In the genomic region with DNA sequence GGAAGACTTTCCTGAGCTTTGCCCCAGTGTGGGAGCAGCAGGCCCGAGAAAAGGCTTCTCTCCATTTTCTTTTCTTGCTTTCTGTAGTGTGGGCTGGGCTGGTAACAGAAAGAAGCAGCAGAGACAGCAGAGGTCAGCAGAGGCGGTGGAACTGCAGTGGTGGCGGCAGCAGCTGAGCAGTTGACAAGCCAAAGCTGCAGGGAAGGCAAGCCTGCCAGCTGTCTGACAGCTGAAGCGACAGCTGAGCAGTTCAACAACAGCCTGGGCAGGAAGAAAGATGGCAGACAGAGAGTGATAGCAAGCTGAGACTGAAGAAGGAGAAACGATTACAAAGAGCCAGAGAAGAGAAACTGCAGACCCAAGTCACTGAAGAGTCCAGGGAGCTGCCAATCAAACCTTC, we compare ENCODE assay signal across 13 mouse cellular contexts. TPM values are rescaled to one million over a fixed set of nuclear protein-coding genes. Genes with fewer than 3 reads are reported as not detected.
A peak's percentile ranks its signal among the peaks of the same experiment; 100 is the strongest.
DNase-seq lines count a peak whose midpoint lies in the region; ATAC-seq lines count a peak whose summit lies in the region.
"Had no signal": no experiment of that assay in that cellular context is flagged by ENCODE, and none has a peak within 500 bp of the region (broad histone marks: within the 10 kb centered on the region; RNA-seq: fewer than 3 reads in every experiment).

No protein-coding gene starts in this region.

- ATAC-seq in kidney, embryonic 14.5 days (ENCODE audit: low FRiP score, low TSS enrichment), result no peak
- no peak for ATAC-seq in heart, embryonic 14.5 days (ENCODE audit: insufficient number of reproducible peaks, insufficient read depth, low FRiP score, low read depth)
- no peak for ATAC-seq in frontal cortex, adult (ENCODE audit: low TSS enrichment)
- ATAC-seq: activated CD4-positive, CD25-positive, alpha-beta regulatory T cell, adult 4 months had no signal

- H3K27ac ChIP-seq in kidney, embryonic 14.5 days (ENCODE audit: low read depth, low read length), result no peak overlapping the region
- peak overlapping the region; percentile 24 to 48; a peak in 2 of 4 replicates for H3K27ac ChIP-seq in heart, embryonic 14.5 days (replicated peaks in 1 of 2; ENCODE audit: control insufficient read depth in 1 of 2, insufficient read depth in 1 of 2, low read depth in 2 of 2, low read length in 2 of 2)
- H3K27ac ChIP-seq: embryonic facial prominence, embryonic 13.5 days; limb, embryonic 12.5 days had no signal

- DNase-seq in kidney, postnatal 14 days, result peak; percentile 54
- DNase-seq in gastrocnemius, adult 18-20 months (ENCODE audit: low spot score), result peak; percentile 67
- peak; percentile 74 for DNase-seq in lung, postnatal 10 days
- no peak for DNase-seq in neural tube, embryonic 10.5 days (ENCODE audit: extremely low spot score, low spot score)
- DNase-seq: cerebellum, adult 11 months; kidney, postnatal 25 days; right cerebral cortex, postnatal 25 days had no signal

- no peak overlapping the region for H3K9ac ChIP-seq in kidney, embryonic 14.5 days (ENCODE audit: low read depth, low read length)
- H3K9ac ChIP-seq in heart, embryonic 14.5 days (ENCODE audit: low read length), result no peak overlapping the region
- H3K9ac ChIP-seq: embryonic facial prominence, embryonic 13.5 days; limb, embryonic 12.5 days had no signal

- H3K27me3 ChIP-seq in kidney, embryonic 14.5 days (ENCODE audit: control insufficient read depth, insufficient read depth, low read length), result no peaks in the 10 kb centered on the region
- no peaks in the 10 kb centered on the region for H3K27me3 ChIP-seq in heart, embryonic 14.5 days (ENCODE audit: control insufficient read depth, insufficient read depth, low read length)
- H3K27me3 ChIP-seq: embryonic facial prominence, embryonic 13.5 days; limb, embryonic 12.5 days had no signal

- H3K36me3 ChIP-seq in kidney, embryonic 14.5 days (ENCODE audit: control insufficient read depth, insufficient read depth, low read length), result 0 out of 2 replicates have a peak, but pooled peaks cover 6% of the 10 kb centered on the region
- peaks cover 23% of the 10 kb centered on the region for H3K36me3 ChIP-seq in heart, embryonic 14.5 days (ENCODE audit: control insufficient read depth, insufficient read depth, low read length)

- no peaks in the 10 kb centered on the region for H3K9me3 ChIP-seq in kidney, embryonic 14.5 days (ENCODE audit: control insufficient read depth, low read length)
- H3K9me3 ChIP-seq in heart, embryonic 14.5 days (ENCODE audit: control insufficient read depth, low read length), result no peaks in the 10 kb centered on the region
- H3K9me3 ChIP-seq: embryonic facial prominence, embryonic 13.5 days; limb, embryonic 12.5 days had no signal

- 77% methylated on average over 5 of the region's 5 CpGs for WGBS in kidney, embryonic 14.5 days
- WGBS in heart, embryonic 14.5 days, result 37% methylated on average over 5 of the region's 5 CpGs

- H3K4me2 ChIP-seq in kidney, embryonic 14.5 days (replicated peaks; ENCODE audit: low read depth, low read length), result no peak overlapping the region
- no peak overlapping the region for H3K4me2 ChIP-seq in heart, embryonic 14.5 days (ENCODE audit: low read length)
- H3K4me2 ChIP-seq: embryonic facial prominence, embryonic 13.5 days; limb, embryonic 12.5 days had no signal

- H3K4me3 ChIP-seq in kidney, embryonic 14.5 days (ENCODE audit: low read length), result no peak overlapping the region
- H3K4me3 ChIP-seq in heart, embryonic 14.5 days (ENCODE audit: control insufficient read depth in 1 of 2, insufficient read depth in 1 of 2, low read depth in 1 of 2, low read length in 2 of 2), result no peak overlapping the region
- H3K4me3 ChIP-seq: embryonic facial prominence, embryonic 13.5 days; limb, embryonic 12.5 days had no signal

- peaks cover 7% of the 10 kb centered on the region for H3K4me1 ChIP-seq in kidney, embryonic 14.5 days (ENCODE audit: control insufficient read depth, insufficient read depth, low read length)
- peaks cover 7 to 27% of the 10 kb centered on the region in 2 experiments; a peak in 3 of 4 replicates for H3K4me1 ChIP-seq in heart, embryonic 14.5 days (ENCODE audit: control insufficient read depth in 2 of 2, insufficient read depth in 2 of 2, low read length in 2 of 2)

RNA-seq across cellular contexts. Expression of a gene that starts 2.1 kb away (rescaled TPM):
- polyA plus RNA-seq in kidney, embryonic 14.5 days (2014; fragmentation: Nextera tagmentation; extraction: Ambion mirVana), result 2.3 and 3.6 TPM in 2 replicates
- total RNA-seq in gastrocnemius, adult 18-20 months (2021), result 1 to 10 TPM; 6.9 to 7.2 TPM
- 4.6 and 4.9 TPM in 2 replicates for polyA plus RNA-seq in heart, embryonic 14.5 days (2014; fragmentation: Nextera tagmentation; extraction: Ambion mirVana)

RNA-seq across cellular contexts. Expression of a gene that starts 21.6 kb away (rescaled TPM):
- 0.11 and 0.28 TPM in 2 replicates for polyA plus RNA-seq in kidney, embryonic 14.5 days (2014; fragmentation: Nextera tagmentation; extraction: Ambion mirVana)
- under 1 TPM; 0.23 to 0.33 TPM for total RNA-seq in gastrocnemius, adult 18-20 months (2021)
- 0.23 and 0.39 TPM in 2 replicates for polyA plus RNA-seq in heart, embryonic 14.5 days (2014; fragmentation: Nextera tagmentation; extraction: Ambion mirVana)
- polyA plus RNA-seq: activated CD4-positive, CD25-positive, alpha-beta regulatory T cell, adult 4 months had no signal

RNA-seq across cellular contexts. Expression of a gene that starts 25.2 kb away (rescaled TPM):
- 0.33 and 0.51 TPM in 2 replicates for polyA plus RNA-seq in kidney, embryonic 14.5 days (2014; fragmentation: Nextera tagmentation; extraction: Ambion mirVana)
- 1,000 to 10,000 TPM; 1,684 to 1,873 TPM for total RNA-seq in gastrocnemius, adult 18-20 months (2021)
- polyA plus RNA-seq in heart, embryonic 14.5 days (2014; fragmentation: Nextera tagmentation; extraction: Ambion mirVana), result 69.1 and 69.4 TPM in 2 replicates
- polyA plus RNA-seq: activated CD4-positive, CD25-positive, alpha-beta regulatory T cell, adult 4 months had no signal

RNA-seq across cellular contexts. Expression of a gene that starts 30.6 kb away (rescaled TPM):
- 132 and 149 TPM in 2 replicates for polyA plus RNA-seq in kidney, embryonic 14.5 days (2014; fragmentation: Nextera tagmentation; extraction: Ambion mirVana)
- total RNA-seq in gastrocnemius, adult 18-20 months (2021), result 10 to 100 TPM; 32.9 to 38.0 TPM
- polyA plus RNA-seq in heart, embryonic 14.5 days (2014; fragmentation: Nextera tagmentation; extraction: Ambion mirVana), result 133 and 136 TPM in 2 replicates

RNA-seq across cellular contexts. Expression of a gene that starts 40.9 kb away (rescaled TPM):
- polyA plus RNA-seq in kidney, embryonic 14.5 days (2014; fragmentation: Nextera tagmentation; extraction: Ambion mirVana), result 113 and 128 TPM in 2 replicates
- 10 to 100 TPM; 57.0 to 65.8 TPM for total RNA-seq in gastrocnemius, adult 18-20 months (2021)
- polyA plus RNA-seq in heart, embryonic 14.5 days (2014; fragmentation: Nextera tagmentation; extraction: Ambion mirVana), result 131 and 133 TPM in 2 replicates

Comparison
In these comparisons a context has a peak if more than half of its experiments do, and no peak if none do; other contexts are left out.
1. RNA of a gene that starts 25.2 kb away (polyA plus RNA-seq): 69.1 to 69.4 TPM in heart, embryonic 14.5 days; 0.33 to 0.51 TPM in kidney, embryonic 14.5 days; every median in the first group is over 10 times any median in the second.